ENCODE assay signal across 11 mouse cellular contexts in genomic region chr3:51155621-51156020, GRCm38 (mm10).
DNase-seq lines count a peak whose midpoint lies in the region; ATAC-seq lines count a peak whose summit lies in the region.
"Had no signal": no experiment of that assay in that cellular context is flagged by ENCODE, and none has a peak within 500 bp of the region (broad histone marks: within the 10 kb centered on the region; RNA-seq: fewer than 3 reads in every experiment).

No protein-coding gene starts in this region.

- peak overlapping the region; percentile 31 for H3K27ac ChIP-seq in liver, embryonic 12.5 days
- H3K27ac ChIP-seq in embryonic facial prominence, embryonic 15.5 days (replicated peaks), result peak overlapping the region; percentile 60
- peak overlapping the region; percentile 72; the same call in 1 of the 2 replicates for H3K27ac ChIP-seq in neural tube, embryonic 15.5 days (replicated peaks)

- peak overlapping the region; percentile 64; the same call in 1 of the 2 replicates for H3K4me2 ChIP-seq in liver, embryonic 12.5 days
- H3K4me2 ChIP-seq in embryonic facial prominence, embryonic 15.5 days (replicated peaks), result no peak overlapping the region
- H3K4me2 ChIP-seq in neural tube, embryonic 15.5 days, result no peak overlapping the region

- no peaks in the 10 kb centered on the region for H3K36me3 ChIP-seq in liver, embryonic 12.5 days
- H3K36me3 ChIP-seq in embryonic facial prominence, embryonic 15.5 days, result no peaks in the 10 kb centered on the region
- H3K36me3 ChIP-seq in neural tube, embryonic 15.5 days, result no peaks in the 10 kb centered on the region

- H3K9me3 ChIP-seq in liver, embryonic 12.5 days (replicated peaks), result no peaks in the 10 kb centered on the region
- H3K9me3 ChIP-seq in embryonic facial prominence, embryonic 15.5 days (replicated peaks), result no peaks in the 10 kb centered on the region
- no peaks in the 10 kb centered on the region for H3K9me3 ChIP-seq in neural tube, embryonic 15.5 days (replicated peaks)

- no peak overlapping the region for H3K4me3 ChIP-seq in liver, embryonic 12.5 days
- H3K4me3 ChIP-seq in embryonic facial prominence, embryonic 15.5 days (replicated peaks), result no peak overlapping the region
- no peak overlapping the region for H3K4me3 ChIP-seq in neural tube, embryonic 15.5 days (replicated peaks)

- H3K4me1 ChIP-seq in liver, embryonic 12.5 days, result peaks cover 72% of the 10 kb centered on the region
- H3K4me1 ChIP-seq in embryonic facial prominence, embryonic 15.5 days, result peaks cover 25% of the 10 kb centered on the region
- peaks cover 16% of the 10 kb centered on the region for H3K4me1 ChIP-seq in neural tube, embryonic 15.5 days

- WGBS in liver, embryonic 12.5 days (ENCODE audit: insufficient replicate concordance), result 57% methylated on average over 4 of the region's 4 CpGs
- WGBS in embryonic facial prominence, embryonic 15.5 days, result 18% methylated on average over 4 of the region's 4 CpGs
- 61% methylated on average over 4 of the region's 4 CpGs for WGBS in neural tube, embryonic 15.5 days

- H3K9ac ChIP-seq in liver, embryonic 12.5 days, result no peak overlapping the region
- H3K9ac ChIP-seq in embryonic facial prominence, embryonic 15.5 days, result no peak overlapping the region
- H3K9ac ChIP-seq in neural tube, embryonic 15.5 days (replicated peaks), result no peak overlapping the region

- no peaks in the 10 kb centered on the region for H3K27me3 ChIP-seq in liver, embryonic 12.5 days (replicated peaks)
- H3K27me3 ChIP-seq in embryonic facial prominence, embryonic 15.5 days, result no peaks in the 10 kb centered on the region
- H3K27me3 ChIP-seq in neural tube, embryonic 15.5 days (replicated peaks), result no peaks in the 10 kb centered on the region

- peak; percentile 36 for DNase-seq in adrenal gland, postnatal 14 days
- no peak for DNase-seq in adrenal gland, postnatal 4 days (ENCODE audit: low spot score in 2 of 2)
- DNase-seq in liver, result no peak
- DNase-seq in spleen, adult 18-20 months, result no peak
- DNase-seq in thymus, postnatal 25 days, result no peak
- DNase-seq: adrenal gland, adult 8-10 months; cerebellum, postnatal 10 days had no signal

- ATAC-seq in liver, embryonic 12.5 days, result no peak
- no peak for ATAC-seq in embryonic facial prominence, embryonic 15.5 days (ENCODE audit: insufficient number of reproducible peaks, low FRiP score, low TSS enrichment, low read depth)
- no peak for ATAC-seq in neural tube, embryonic 15.5 days (ENCODE audit: low FRiP score)
- ATAC-seq: forebrain, embryonic 14.5 days had no signal
